Mouse (Mus musculus): ENCODE measurements around the gene D3Ertd254e. TPM values are rescaled to one million over a fixed set of nuclear protein-coding genes. Genes with fewer than 3 reads are reported as not detected.

Gene D3Ertd254e
- polyA plus RNA-seq, 1 experiment from 2014 or later: 11.6 TPM

Other genes with a start within 250 kb of the D3Ertd254e start
- gene Dcun1d1, start 213.6 kb upstream of the D3Ertd254e start, polyA plus RNA-seq (2015; fragmentation: Nextera tagmentation; extraction: Ambion mirVana): 107 and 118 TPM in 2 replicates
- 32.0 and 34.0 TPM in 2 replicates for gene Mccc1, start 150.3 kb upstream of the D3Ertd254e start, polyA plus RNA-seq (2015; fragmentation: Nextera tagmentation; extraction: Ambion mirVana)
- gene Ccdc144b, start 97.5 kb upstream of the D3Ertd254e start, polyA plus RNA-seq (2015; fragmentation: Nextera tagmentation; extraction: Ambion mirVana): not detected in 2 replicates
- gene Acad9, start 85.0 kb upstream of the D3Ertd254e start, polyA plus RNA-seq (2015; fragmentation: Nextera tagmentation; extraction: Ambion mirVana): 87.3 and 89.7 TPM in 2 replicates
- gene Qrfpr, start 71.3 kb downstream of the D3Ertd254e start, polyA plus RNA-seq (2015; fragmentation: Nextera tagmentation; extraction: Ambion mirVana): 0.28 and 0.73 TPM in 2 replicates

Data from midbrain, embryonic 13.5 days (tissue).